Mouse (Mus musculus) 3134 (cell line): ENCODE results near the gene Smndc1.

ENCODE experiments used
- DNase-seq: peaks from one replicate; pipeline ENCODE4 v3.0.0-alpha.2; 2011; ENCODE audit warnings: low spot score; ENCODE audit not compliant: insufficient read length; ENCODE audit errors: extremely low read depth

Gene Smndc1

GRCm38 (mm10) chr19:53389851-53390431 lies 437 bp downstream of the Smndc1 start:
- no peak for DNase-seq

- no peak for DNase-seq
These were observed 961 bp downstream of the Smndc1 start for GRCm38 (mm10) chr19:53389417-53389816.

GRCm38 (mm10) chr19:53383336-53383735 lies 7.0 kb downstream of the Smndc1 start:
- DNase-seq, result no peak

- no peak for DNase-seq
These were observed 12.0 kb downstream of the Smndc1 start for GRCm38 (mm10) chr19:53378421-53378820.

- no peak for DNase-seq
These were observed 12.7 kb downstream of the Smndc1 start for GRCm38 (mm10) chr19:53377652-53378051.

- DNase-seq, result no peak
These were observed 14.6 kb downstream of the Smndc1 start for GRCm38 (mm10) chr19:53375816-53376215.

- no peak for DNase-seq
These were observed 15.1 kb downstream of the Smndc1 start for GRCm38 (mm10) chr19:53375299-53375698.

GRCm38 (mm10) chr19:53373570-53373969 lies 16.8 kb downstream of the Smndc1 start:
- DNase-seq, result no peak

- DNase-seq, result no peak
These were observed 18.7 kb downstream of the Smndc1 start, which contains the start of gene Gm10197 for GRCm38 (mm10) chr19:53371666-53372065. TSS of gene Gm10197 (minus strand) at chr19:53371766.

- DNase-seq, result no peak
These were observed 20.1 kb downstream of the Smndc1 start for GRCm38 (mm10) chr19:53370233-53370632.

- DNase-seq, result no peak
These were observed 20.8 kb downstream of the Smndc1 start for GRCm38 (mm10) chr19:53369469-53370043.

GRCm38 (mm10) chr19:53366881-53367280 lies 23.5 kb downstream of the Smndc1 start:
- DNase-seq, result no peak

- DNase-seq, result no peak
These were observed 24.2 kb downstream of the Smndc1 start for GRCm38 (mm10) chr19:53366057-53366775.

GRCm38 (mm10) chr19:53364963-53365362 lies 25.4 kb downstream of the Smndc1 start:
- DNase-seq, result peak; percentile 32

- no peak for DNase-seq
These were observed 25.8 kb downstream of the Smndc1 start for GRCm38 (mm10) chr19:53364551-53364950.

- DNase-seq, result no peak
These were observed 27.4 kb downstream of the Smndc1 start for GRCm38 (mm10) chr19:53362967-53363366.

GRCm38 (mm10) chr19:53360265-53360958 lies 30.0 kb downstream of the Smndc1 start:
- no peak for DNase-seq

GRCm38 (mm10) chr19:53359160-53360033 lies 31.0 kb downstream of the Smndc1 start:
- no peak for DNase-seq

- DNase-seq, result no peak
These were observed 35.3 kb downstream of the Smndc1 start for GRCm38 (mm10) chr19:53355065-53355464.

GRCm38 (mm10) chr19:53354271-53355000 lies 35.9 kb downstream of the Smndc1 start:
- no peak for DNase-seq
